Mouse (Mus musculus): Measurements from ENCODE around the gene Tacr3. TPM values are rescaled to one million over a fixed set of nuclear protein-coding genes. Genes with fewer than 3 reads are reported as not detected.

Tacr3 gene
- not detected in 4 replicates for total RNA-seq (2023)

GRCm38 (mm10) chr3:134828875-134829530 lies at the start of gene Tacr3:
Gene Tacr3, plus strand, starts transcription at chr3:134829007.

Data from B cell, adult 62 days (primary cell).